Mouse (Mus musculus) yolk sac, embryonic 10.5 days (tissue): Measurements from ENCODE around the gene Dnase1l3.

Experiments used
- DNase-seq: peaks from one replicate; pipeline ENCODE4 v3.0.0-alpha.2; 2017; ENCODE audit warnings: low spot score

Dnase1l3 gene

GRCm38 (mm10) chr14:7975177-7975576 lies 19.2 kb downstream of the Dnase1l3 start:
- DNase-seq: no peak

GRCm38 (mm10) chr14:7974643-7975042 lies 19.7 kb downstream of the Dnase1l3 start:
- DNase-seq: no peak

GRCm38 (mm10) chr14:7971889-7972493 lies 22.4 kb downstream of the Dnase1l3 start:
- no peak for DNase-seq

- DNase-seq: peak; percentile 65
Observed at GRCm38 (mm10) chr14:7964219-7964889, 30.0 kb downstream of the Dnase1l3 start.

GRCm38 (mm10) chr14:7963160-7963559 lies 31.2 kb downstream of the Dnase1l3 start:
- peak; percentile 48 for DNase-seq

- no peak for DNase-seq
Observed at GRCm38 (mm10) chr14:7962626-7963025, 31.7 kb downstream of the Dnase1l3 start.

- no peak for DNase-seq
Observed at GRCm38 (mm10) chr14:7961714-7962113, 32.7 kb downstream of the Dnase1l3 start.

GRCm38 (mm10) chr14:7960616-7961015 lies 33.8 kb downstream of the Dnase1l3 start:
- DNase-seq: no peak

GRCm38 (mm10) chr14:7957049-7957448 lies 37.3 kb downstream of the Dnase1l3 start, which contains the start of gene Gm45521:
Gene Gm45521, plus strand, starts transcription at chr14:7957288.
- no peak for DNase-seq

GRCm38 (mm10) chr14:7956427-7956826 lies 37.9 kb downstream of the Dnase1l3 start:
- DNase-seq: no peak

- peak; percentile 72 for DNase-seq
Observed at GRCm38 (mm10) chr14:7954071-7954471, 40.3 kb downstream of the Dnase1l3 start.

- DNase-seq: peak; percentile 88
Observed at GRCm38 (mm10) chr14:7952610-7953254, 41.6 kb downstream of the Dnase1l3 start.

GRCm38 (mm10) chr14:7951234-7951633 lies 43.1 kb downstream of the Dnase1l3 start:
- no peak for DNase-seq

- DNase-seq: no peak
Observed at GRCm38 (mm10) chr14:7945261-7945660, 49.1 kb downstream of the Dnase1l3 start.

GRCm38 (mm10) chr14:7944349-7945039 lies 49.9 kb downstream of the Dnase1l3 start:
- no peak for DNase-seq

GRCm38 (mm10) chr14:7943801-7944135 lies 50.6 kb downstream of the Dnase1l3 start:
- DNase-seq: no peak

- DNase-seq: no peak
Observed at GRCm38 (mm10) chr14:7943101-7943800, 51.1 kb downstream of the Dnase1l3 start.

GRCm38 (mm10) chr14:7941413-7941812 lies 53.0 kb downstream of the Dnase1l3 start:
- DNase-seq: no peak

- DNase-seq: no peak
Observed at GRCm38 (mm10) chr14:7938809-7939784, 55.3 kb downstream of the Dnase1l3 start.

GRCm38 (mm10) chr14:7937052-7937630 lies 57.2 kb downstream of the Dnase1l3 start:
- peak; percentile 44 for DNase-seq
